Mouse (Mus musculus) E14TG2a.4 (cell line): ENCODE data around the gene Cntd1.

ENCODE experiments used
- H3K27me3 ChIP-seq: 2 replicates; pipeline ENCODE4 v1.6.1; 2014; ENCODE audit warnings: low read length, control low read depth; ENCODE audit not compliant: insufficient read depth
- H3K36me3 ChIP-seq: 2 replicates; pipeline ENCODE4 v1.6.1; 2014; ENCODE audit warnings: low read length, control low read depth; ENCODE audit not compliant: insufficient read depth
- H3K4me1 ChIP-seq: replicated peaks from 2 replicates; pipeline ENCODE4 v1.6.1; 2014; ENCODE audit warnings: low read depth, low read length, control low read depth
- H3K4me3 ChIP-seq: replicated peaks from 2 replicates; pipeline ENCODE4 v1.5.1; 2014; ENCODE audit warnings: mild to moderate bottlenecking, low read length
- H3K9me3 ChIP-seq: 2 replicates; pipeline ENCODE4 v1.6.1; 2014; ENCODE audit warnings: low read length, control low read depth
- CTCF ChIP-seq: conservative IDR thresholded peaks from 2 replicates; pipeline ENCODE4 v1.5.1; 2014; ENCODE audit warnings: low read length
- NANOG ChIP-seq: IDR thresholded peaks from 2 replicates; pipeline ENCODE4 v1.6.1; 2014; ENCODE audit warnings: borderline replicate concordance, low read length, mixed read lengths
- POU5F1 ChIP-seq: IDR thresholded peaks from 2 replicates; pipeline ENCODE4 v1.6.1; 2014; ENCODE audit warnings: low read length, borderline replicate concordance

Gene Cntd1

DNA sequence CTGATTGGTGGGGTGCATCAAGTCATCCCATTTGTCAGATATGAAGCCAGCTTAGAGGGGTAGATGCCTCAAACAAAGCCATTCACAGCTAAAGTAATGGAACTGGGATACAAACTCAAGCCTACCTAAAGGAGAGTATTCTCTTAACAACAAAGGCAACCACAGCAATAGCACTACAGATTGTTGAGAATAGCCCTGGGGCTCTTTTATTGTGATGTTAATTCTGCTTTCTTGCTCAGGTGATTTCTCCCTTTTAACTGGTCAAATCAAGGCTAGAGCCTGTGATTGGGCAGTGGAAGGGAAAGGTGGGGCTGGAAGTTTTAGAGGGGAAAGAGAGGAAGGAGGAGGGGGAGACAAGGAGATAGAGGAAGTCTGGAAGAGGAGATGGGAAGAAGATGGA, 44.7 kb upstream of the Cntd1 start:
- no peaks in the 10 kb centered on the region for H3K36me3 ChIP-seq
- TF ChIP-seq POU5F1 (no peak), CTCF (no peak), NANOG (peak; percentile 82)

GRCm38 (mm10) chr11:101235429-101235828, 43.4 kb upstream of the Cntd1 start:
- TF ChIP-seq NANOG (no peak), POU5F1 (no peak), CTCF (no peak)
- H3K27me3 ChIP-seq = no peaks in the 10 kb centered on the region
- H3K4me3 ChIP-seq = no peak overlapping the region

More for the DNA sequence above, 44.7 kb upstream of the Cntd1 start:
- Histone ChIP-seq H3K4me3 (peak overlapping the region; percentile 48), H3K4me1 (peaks cover 58% of the 10 kb centered on the region), H3K27me3 (no peaks in the 10 kb centered on the region), H3K9me3 (peaks cover 7% of the 10 kb centered on the region; the same call in 1 of the 2 replicates)

DNA sequence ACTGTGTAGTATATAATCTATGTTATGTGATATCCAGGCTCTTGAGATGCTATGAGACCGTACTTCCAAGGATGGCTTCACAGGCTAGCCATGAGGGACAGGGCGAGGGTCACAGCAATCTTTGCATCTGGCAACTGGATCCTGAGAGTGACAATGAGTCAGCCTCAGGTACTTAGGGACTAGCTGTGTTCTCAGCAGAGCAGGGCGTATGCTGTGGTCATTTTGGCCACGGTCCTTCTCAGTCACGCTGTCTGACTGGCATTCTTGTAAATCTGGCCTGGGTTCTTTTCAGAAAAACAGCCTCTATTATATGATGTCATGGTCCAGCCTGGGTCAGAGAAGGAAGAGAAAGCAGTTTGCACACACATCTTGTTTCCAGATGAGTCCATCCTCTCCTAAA, 42.0 kb upstream of the Cntd1 start:
- H3K4me3 ChIP-seq = no peak overlapping the region
- no peaks in the 10 kb centered on the region for H3K27me3 ChIP-seq
- TF ChIP-seq POU5F1 (no peak), NANOG (no peak), CTCF (no peak)
- H3K36me3 ChIP-seq = no peaks in the 10 kb centered on the region
- peaks cover 32% of the 10 kb centered on the region for H3K4me1 ChIP-seq
- H3K9me3 ChIP-seq = peaks cover 7% of the 10 kb centered on the region; the same call in 1 of the 2 replicates

More at GRCm38 (mm10) chr11:101235429-101235828, 43.4 kb upstream of the Cntd1 start:
- Histone ChIP-seq H3K9me3 (peaks cover 7% of the 10 kb centered on the region; the same call in 1 of the 2 replicates), H3K36me3 (no peaks in the 10 kb centered on the region), H3K4me1 (peaks cover 45% of the 10 kb centered on the region)

- TF ChIP-seq POU5F1 = no peak
- no peak for TF ChIP-seq CTCF
- no peak for TF ChIP-seq NANOG
- Histone ChIP-seq H3K36me3 (no peaks in the 10 kb centered on the region), H3K4me3 (no peak overlapping the region), H3K9me3 (peaks cover 7% of the 10 kb centered on the region; the same call in 1 of the 2 replicates), H3K27me3 (0 out of 2 replicates have a peak, but pooled peaks cover 2% of the 10 kb centered on the region), H3K4me1 (peaks cover 19% of the 10 kb centered on the region)
These were observed 40.7 kb upstream of the Cntd1 start for GRCm38 (mm10) chr11:101238071-101238647.

- no peaks in the 10 kb centered on the region for H3K36me3 ChIP-seq
- H3K4me1 ChIP-seq = peaks cover 31% of the 10 kb centered on the region
- no peaks in the 10 kb centered on the region for H3K9me3 ChIP-seq
- TF ChIP-seq CTCF (no peak), NANOG (no peak), POU5F1 (no peak)
- H3K27me3 ChIP-seq = peaks cover 47% of the 10 kb centered on the region
- no peak overlapping the region for H3K4me3 ChIP-seq
These were observed 33.7 kb upstream of the Cntd1 start for GRCm38 (mm10) chr11:101245071-101245470.

GRCm38 (mm10) chr11:101245855-101246701, 32.7 kb upstream of the Cntd1 start, which contains the start of gene Ramp2:
Ramp2 (plus strand) TSS chr11:101246028.
- TF ChIP-seq POU5F1 (no peak), NANOG (no peak), CTCF (no peak)
- H3K27me3 ChIP-seq = peaks cover 47% of the 10 kb centered on the region
- H3K4me3 ChIP-seq = peak within 1 kb of the TSS; percentile 83
- H3K4me1 ChIP-seq = peaks cover 31% of the 10 kb centered on the region
- H3K9me3 ChIP-seq = no peaks in the 10 kb centered on the region
- no peaks in the 10 kb centered on the region for H3K36me3 ChIP-seq

DNA sequence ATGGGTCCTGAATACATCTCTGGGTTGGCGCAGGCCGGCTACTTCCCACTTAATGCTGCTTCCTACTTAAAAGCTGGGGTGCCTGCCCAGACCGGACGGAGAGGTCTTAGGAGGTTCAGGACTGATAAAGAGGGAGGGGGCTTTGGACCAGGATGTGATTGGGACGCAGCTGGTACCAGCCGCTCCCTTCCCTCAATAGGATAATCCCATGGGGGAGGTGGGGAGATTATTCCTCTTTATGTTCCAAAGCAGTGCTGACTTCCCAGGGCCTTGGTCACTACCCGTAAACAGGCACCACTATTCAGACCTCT, 32.2 kb upstream of the Cntd1 start:
- Histone ChIP-seq H3K4me3 (peak overlapping the region; percentile 83), H3K9me3 (no peaks in the 10 kb centered on the region), H3K36me3 (no peaks in the 10 kb centered on the region), H3K27me3 (peaks cover 47% of the 10 kb centered on the region), H3K4me1 (peaks cover 31% of the 10 kb centered on the region)
- TF ChIP-seq CTCF (no peak), NANOG (no peak), POU5F1 (no peak)

DNA sequence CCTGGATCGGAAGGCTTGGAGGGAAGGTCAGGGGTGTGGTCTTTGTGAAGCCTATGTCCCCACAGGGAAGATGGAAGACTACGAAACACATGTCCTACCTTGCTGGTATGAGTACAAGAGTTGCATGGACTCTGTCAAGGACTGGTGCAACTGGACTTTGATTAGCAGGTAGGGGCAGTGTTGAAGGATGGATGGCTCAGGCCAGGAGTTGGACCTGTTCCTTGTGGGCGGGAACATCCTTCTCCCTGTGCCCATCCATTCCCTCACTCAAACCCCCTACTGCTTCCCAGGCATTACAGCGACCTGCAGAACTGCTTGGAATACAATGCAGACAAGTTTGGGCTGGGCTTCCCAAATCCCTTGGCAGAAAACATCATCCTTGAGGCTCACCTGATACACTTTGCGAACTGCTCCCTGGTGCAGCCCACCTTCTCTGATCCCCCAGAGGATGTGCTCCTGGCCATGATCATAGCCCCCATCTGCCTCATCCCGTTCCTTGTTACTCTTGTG, 31.2 kb upstream of the Cntd1 start:
- no peaks in the 10 kb centered on the region for H3K9me3 ChIP-seq
- peaks cover 34% of the 10 kb centered on the region for H3K4me1 ChIP-seq
- no peak for TF ChIP-seq NANOG
- TF ChIP-seq POU5F1 = no peak
- TF ChIP-seq CTCF = no peak
- H3K4me3 ChIP-seq = no peak overlapping the region; the same call in 1 of the 2 replicates
- H3K27me3 ChIP-seq = peaks cover 47% of the 10 kb centered on the region
- no peaks in the 10 kb centered on the region for H3K36me3 ChIP-seq
